ENCODE assay signal across 30 mouse cellular contexts in genomic region chr1:162937415-162937814, GRCm38 (mm10). TPM values are rescaled to one million over a fixed set of nuclear protein-coding genes. Genes with fewer than 3 reads are reported as not detected.
DNase-seq lines count a peak whose midpoint lies in the region; ATAC-seq and TF ChIP-seq lines count a peak whose summit lies in the region.
"Had no signal": no experiment of that assay in that cellular context is flagged by ENCODE, and none has a peak within 500 bp of the region (broad histone marks: within the 10 kb centered on the region; RNA-seq: fewer than 3 reads in every experiment).

Gene Fmo6, minus strand, starts transcription at chr1:162937515.

- no peaks in the 10 kb centered on the region for H3K4me1 ChIP-seq in kidney, embryonic 14.5 days (ENCODE audit: control insufficient read depth, insufficient read depth, low read length)
- no peaks in the 10 kb centered on the region for H3K4me1 ChIP-seq in lung, embryonic 15.5 days
- no peaks in the 10 kb centered on the region for H3K4me1 ChIP-seq in stomach, embryonic 15.5 days
- H3K4me1 ChIP-seq: forebrain, embryonic 13.5 days; heart, embryonic 12.5 days; hindbrain, embryonic 15.5 days; intestine, embryonic 15.5 days; liver, embryonic 15.5 days; midbrain, embryonic 15.5 days; neural tube, embryonic 12.5 days had no signal

- no peaks in the 10 kb centered on the region for H3K9me3 ChIP-seq in kidney, embryonic 14.5 days (ENCODE audit: control insufficient read depth, low read length)
- no peaks in the 10 kb centered on the region for H3K9me3 ChIP-seq in lung, embryonic 15.5 days
- no peaks in the 10 kb centered on the region for H3K9me3 ChIP-seq in stomach, embryonic 15.5 days
- H3K9me3 ChIP-seq: embryonic facial prominence, embryonic 12.5 days; forebrain, embryonic 13.5 days; heart, embryonic 12.5 days; hindbrain, embryonic 15.5 days; intestine, embryonic 15.5 days; liver, embryonic 15.5 days; midbrain, embryonic 15.5 days; neural tube, embryonic 12.5 days had no signal

- no peak for ATAC-seq in kidney, embryonic 14.5 days (ENCODE audit: low FRiP score, low TSS enrichment)
- ATAC-seq in lung, embryonic 15.5 days (ENCODE audit: borderline replicate concordance, extremely low read depth, low FRiP score, low TSS enrichment): no peak
- no peak for ATAC-seq in stomach, embryonic 15.5 days (ENCODE audit: insufficient read depth, low FRiP score, low read depth)
- ATAC-seq: forebrain, embryonic 13.5 days; intestine, embryonic 15.5 days; midbrain, embryonic 15.5 days had no signal

- intact Hi-C loops in gastrocnemius, adult 2 months (cut with DNase I): loop anchor here (5.0 kb wide), 1 partner anchor 40 kb away; the partner anchor contains the start of gene Fmo2

- H3K4me3 ChIP-seq in gastrocnemius, adult 2 months: no peak within 1 kb of the TSS
- no peak within 1 kb of the TSS for H3K4me3 ChIP-seq in kidney, embryonic 14.5 days (ENCODE audit: low read length)
- no peak within 1 kb of the TSS for H3K4me3 ChIP-seq in lung, embryonic 15.5 days
- no peak within 1 kb of the TSS for H3K4me3 ChIP-seq in stomach, embryonic 15.5 days (replicated peaks)
- H3K4me3 ChIP-seq: embryonic facial prominence, embryonic 12.5 days; forebrain, embryonic 13.5 days; heart, embryonic 12.5 days; hindbrain, embryonic 15.5 days; intestine, embryonic 15.5 days; liver, embryonic 15.5 days; midbrain, embryonic 15.5 days; neural tube, embryonic 12.5 days had no signal

- WGBS in kidney, embryonic 14.5 days: 76% methylated on average over 6 of the region's 6 CpGs
- 86% methylated on average over 6 of the region's 6 CpGs for WGBS in lung, embryonic 15.5 days
- 78% methylated on average over 6 of the region's 6 CpGs for WGBS in stomach, embryonic 15.5 days

- no peaks in the 10 kb centered on the region for H3K27me3 ChIP-seq in kidney, embryonic 14.5 days (ENCODE audit: control insufficient read depth, insufficient read depth, low read length)
- no peaks in the 10 kb centered on the region for H3K27me3 ChIP-seq in lung, embryonic 15.5 days
- no peaks in the 10 kb centered on the region for H3K27me3 ChIP-seq in stomach, embryonic 15.5 days (replicated peaks)
- H3K27me3 ChIP-seq: embryonic facial prominence, embryonic 12.5 days; forebrain, embryonic 13.5 days; heart, embryonic 12.5 days; hindbrain, embryonic 15.5 days; intestine, embryonic 15.5 days; liver, embryonic 15.5 days; midbrain, embryonic 15.5 days; neural tube, embryonic 12.5 days had no signal

- no peaks in the 10 kb centered on the region for H3K36me3 ChIP-seq in kidney, embryonic 14.5 days (ENCODE audit: control insufficient read depth, insufficient read depth, low read length)
- H3K36me3 ChIP-seq in lung, embryonic 15.5 days: no peaks in the 10 kb centered on the region
- no peaks in the 10 kb centered on the region for H3K36me3 ChIP-seq in stomach, embryonic 15.5 days
- H3K36me3 ChIP-seq: embryonic facial prominence, embryonic 12.5 days; heart, embryonic 12.5 days; hindbrain, embryonic 15.5 days; intestine, embryonic 15.5 days; liver, embryonic 15.5 days; midbrain, embryonic 15.5 days; neural tube, embryonic 12.5 days had no signal

- H3K27ac ChIP-seq in gastrocnemius, adult 2 months: peak within 1 kb of the TSS; percentile 68
- H3K27ac ChIP-seq in kidney, embryonic 14.5 days (ENCODE audit: low read depth, low read length): peak within 1 kb of the TSS; percentile 44; the same call in 1 of the 2 replicates
- H3K27ac ChIP-seq in lung, embryonic 15.5 days: peak within 1 kb of the TSS; percentile 43; the same call in 1 of the 2 replicates
- H3K27ac ChIP-seq in stomach, embryonic 15.5 days: peak within 1 kb of the TSS; percentile 61; the same call in 1 of the 2 replicates
- H3K27ac ChIP-seq: embryonic facial prominence, embryonic 12.5 days; forebrain, embryonic 13.5 days; hindbrain, embryonic 15.5 days; intestine, embryonic 15.5 days; liver, embryonic 15.5 days; macrophage; midbrain, embryonic 15.5 days; neural tube, embryonic 12.5 days had no signal

- no peak for DNase-seq in gastrocnemius, adult 2 months
- DNase-seq in gastrocnemius, adult 18-20 months (ENCODE audit: low spot score): no peak
- DNase-seq in kidney, adult 8-10 months: no peak
- no peak for DNase-seq in lung, postnatal 36 days
- DNase-seq in cerebellum, postnatal 36 days: no peak
- DNase-seq: adrenal gland, postnatal 14 days; cerebellum, adult 9-10 months; kidney, postnatal 36 days; liver; retina, postnatal 1 day; thymus, adult 2 months; thymus, postnatal 4 days had no signal

- no peak for TF ChIP-seq CTCF in gastrocnemius, adult 2 months (IDR thresholded peaks at IDR 0.05)

- no peak within 1 kb of the TSS for H3K4me2 ChIP-seq in kidney, embryonic 14.5 days (replicated peaks; ENCODE audit: low read depth, low read length)
- H3K4me2 ChIP-seq in lung, embryonic 15.5 days: no peak within 1 kb of the TSS
- no peak within 1 kb of the TSS for H3K4me2 ChIP-seq in stomach, embryonic 15.5 days
- H3K4me2 ChIP-seq: embryonic facial prominence, embryonic 12.5 days; forebrain, embryonic 13.5 days; heart, embryonic 12.5 days; hindbrain, embryonic 15.5 days; intestine, embryonic 15.5 days; liver, embryonic 15.5 days; midbrain, embryonic 15.5 days; neural tube, embryonic 12.5 days had no signal

- no peak within 1 kb of the TSS for H3K9ac ChIP-seq in kidney, embryonic 14.5 days (ENCODE audit: low read depth, low read length)
- no peak within 1 kb of the TSS for H3K9ac ChIP-seq in lung, embryonic 15.5 days
- H3K9ac ChIP-seq in stomach, embryonic 15.5 days: no peak within 1 kb of the TSS
- H3K9ac ChIP-seq: embryonic facial prominence, embryonic 12.5 days; forebrain, embryonic 13.5 days; heart, embryonic 12.5 days; hindbrain, embryonic 15.5 days; intestine, embryonic 15.5 days; liver, embryonic 15.5 days; midbrain, embryonic 15.5 days; neural tube, embryonic 12.5 days had no signal

RNA-seq across cellular contexts. Expression of gene Fmo6, which starts in this region (rescaled TPM):
- total RNA-seq in gastrocnemius, adult 2 months (2021): not detected
- total RNA-seq in gastrocnemius, adult 18-20 months (2021): not detected
- polyA plus RNA-seq in kidney, embryonic 14.5 days (2014; fragmentation: Nextera tagmentation; extraction: Ambion mirVana): 0.12 and 0.44 TPM in 2 replicates
- not detected in 2 replicates for polyA plus RNA-seq in lung, embryonic 15.5 days (2015; fragmentation: Nextera tagmentation; extraction: Ambion mirVana)
- 0.10 TPM in 1 of 2 replicates, not detected in the other for polyA plus RNA-seq in stomach, embryonic 15.5 days (2015; fragmentation: Nextera tagmentation; extraction: Ambion mirVana)
- total RNA-seq: adrenal gland, postnatal 14 days; gastrocnemius, adult 8-10 months; hematopoietic stem cell, adult 5-6 weeks; layer of hippocampus, adult 8-10 months; left cerebral cortex, postnatal 14 days had no signal
- polyA plus RNA-seq: brain, embryonic 14.5 days; forebrain, embryonic 13.5 days; heart, embryonic 12.5 days; hindbrain, embryonic 15.5 days; intestine, embryonic 15.5 days; liver, embryonic 15.5 days; macrophage; midbrain, embryonic 15.5 days; neural tube, embryonic 12.5 days; spleen, adult 2 months had no signal
